Mouse (Mus musculus) spleen, postnatal 4 days (tissue): ENCODE results near the gene Stpg1.

ENCODE experiments used
- DNase-seq, 2 experiments: peaks; one replicate each; pipeline ENCODE4 v3.0.0; 2022; ENCODE audit warnings: low spot score in 2 of 2

Gene Stpg1

DNA sequence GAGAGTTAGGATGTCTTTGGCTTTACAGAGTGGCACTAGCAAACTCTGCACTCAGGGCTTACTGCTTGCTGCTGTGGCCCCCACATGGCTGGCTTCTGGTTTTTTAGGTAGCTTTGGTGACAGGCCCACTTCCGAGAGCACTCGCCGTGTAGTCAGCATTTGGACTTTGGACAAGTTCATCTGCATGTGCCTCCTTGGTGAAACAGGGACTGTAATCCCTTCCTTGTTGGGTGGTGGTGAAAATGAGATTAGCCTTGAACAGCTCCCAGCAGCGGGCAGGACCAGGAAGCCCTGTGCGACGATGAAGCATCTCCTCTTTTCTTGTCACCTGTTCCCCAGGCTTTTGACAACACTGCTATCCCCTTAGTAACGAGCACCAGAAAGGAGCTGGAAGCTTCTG is 19.3 kb downstream of the Stpg1 start:
- DNase-seq: no peak

DNA sequence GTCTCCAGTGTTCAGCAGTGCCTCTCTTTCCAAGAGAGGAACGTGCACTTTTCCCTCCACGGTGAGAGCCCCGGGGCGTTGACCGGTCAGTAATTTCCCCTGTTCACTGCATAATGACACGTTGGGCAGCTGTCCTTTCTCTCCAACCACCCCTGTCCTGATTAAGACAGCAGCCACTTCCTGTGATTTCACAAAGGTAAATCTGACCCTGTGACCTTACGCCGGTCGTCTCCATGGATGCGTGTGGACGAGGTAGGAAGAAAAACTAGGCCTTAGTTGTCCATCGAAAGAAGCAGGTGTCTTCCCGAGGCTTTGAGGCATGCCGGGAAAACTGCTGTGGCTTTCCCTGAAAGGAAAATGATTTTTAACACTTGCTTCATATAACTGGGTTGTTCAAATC is 20.3 kb downstream of the Stpg1 start:
- DNase-seq: no peak

DNA sequence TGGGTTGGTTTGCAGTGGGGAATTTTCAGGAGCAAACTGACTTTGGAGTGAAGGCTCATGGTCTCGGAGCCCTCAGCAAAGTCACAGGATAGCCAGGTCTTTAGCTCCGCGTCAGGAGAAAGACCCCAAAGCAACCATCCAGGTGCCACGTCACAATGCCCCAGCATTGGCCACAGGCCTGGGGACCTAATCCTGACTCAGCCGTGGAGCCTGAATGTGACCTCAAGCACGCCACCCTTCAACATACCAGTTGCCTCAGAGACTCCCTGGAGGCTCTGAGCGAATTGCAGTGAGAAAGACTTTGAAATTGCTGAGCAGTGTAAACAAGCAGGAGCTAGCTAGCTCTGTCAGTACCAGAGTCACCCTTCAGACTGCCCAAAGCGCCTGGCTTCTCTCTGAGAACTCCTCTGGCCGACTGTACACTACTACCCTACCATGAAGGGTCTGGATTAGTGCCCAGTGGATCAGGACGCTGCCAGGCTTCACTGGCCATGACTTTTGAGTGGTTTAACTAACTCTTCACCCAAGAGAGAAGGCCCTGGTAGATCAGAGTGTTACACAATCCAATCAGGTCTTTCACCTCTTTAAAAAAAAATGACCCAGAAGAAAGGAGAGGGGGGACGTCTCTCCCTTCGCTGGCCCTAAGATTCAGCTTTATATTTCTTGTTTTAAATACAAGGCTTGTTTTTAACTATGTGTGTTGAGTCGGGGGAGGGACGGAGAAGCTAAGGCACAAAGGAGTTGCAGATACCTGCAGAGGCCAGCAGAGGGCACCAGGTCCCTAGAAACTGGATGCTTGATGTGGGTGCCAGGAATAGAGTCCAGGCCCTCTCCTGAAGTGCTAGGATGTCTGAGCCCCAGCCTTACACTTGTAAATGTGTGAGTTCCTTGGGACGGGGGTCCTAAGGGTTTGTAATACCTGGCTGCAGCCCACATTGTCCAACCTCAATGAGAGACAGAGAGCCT is 22.0 kb downstream of the Stpg1 start:
- peak; percentile 49 to 83 for DNase-seq

DNA sequence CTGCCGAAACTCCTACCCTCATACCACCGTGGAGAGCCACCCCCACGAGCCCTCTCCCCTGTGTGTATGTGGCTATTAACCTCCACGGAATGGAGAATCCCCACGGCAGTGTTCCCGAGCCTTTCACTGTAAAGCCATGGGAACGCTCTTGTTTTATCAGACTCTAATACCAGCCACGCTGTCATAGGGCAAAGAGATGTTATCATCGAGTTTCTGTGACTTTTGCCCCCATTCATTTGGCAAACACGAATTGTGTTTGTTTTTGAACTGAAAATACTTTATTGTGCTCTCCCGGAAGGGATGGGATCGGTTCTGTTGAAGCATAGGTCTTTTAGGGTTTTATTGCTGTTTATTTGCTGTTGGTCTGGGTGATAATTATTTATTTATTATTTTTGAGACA is 23.5 kb downstream of the Stpg1 start:
- no peak for DNase-seq

DNA sequence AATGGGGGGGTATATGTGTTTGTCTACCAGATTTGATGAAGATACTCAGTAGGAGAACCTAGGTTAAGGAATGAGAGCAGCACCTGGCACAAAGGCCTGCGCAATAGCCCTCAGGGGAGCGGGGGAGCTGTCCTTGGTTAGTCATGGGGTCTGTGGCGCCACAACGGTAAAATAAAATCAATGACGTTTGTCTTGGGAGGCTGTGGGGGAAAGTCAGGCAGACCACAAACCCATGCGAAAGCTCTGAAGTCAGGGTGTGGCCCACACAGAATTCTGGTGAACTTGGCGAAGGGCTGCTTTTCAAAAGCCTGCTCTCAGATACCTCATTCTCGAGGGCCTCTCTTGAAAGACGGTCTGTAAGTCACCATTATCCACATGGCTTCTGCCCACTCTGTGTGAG is 25.8 kb downstream of the Stpg1 start:
- no peak for DNase-seq

DNA sequence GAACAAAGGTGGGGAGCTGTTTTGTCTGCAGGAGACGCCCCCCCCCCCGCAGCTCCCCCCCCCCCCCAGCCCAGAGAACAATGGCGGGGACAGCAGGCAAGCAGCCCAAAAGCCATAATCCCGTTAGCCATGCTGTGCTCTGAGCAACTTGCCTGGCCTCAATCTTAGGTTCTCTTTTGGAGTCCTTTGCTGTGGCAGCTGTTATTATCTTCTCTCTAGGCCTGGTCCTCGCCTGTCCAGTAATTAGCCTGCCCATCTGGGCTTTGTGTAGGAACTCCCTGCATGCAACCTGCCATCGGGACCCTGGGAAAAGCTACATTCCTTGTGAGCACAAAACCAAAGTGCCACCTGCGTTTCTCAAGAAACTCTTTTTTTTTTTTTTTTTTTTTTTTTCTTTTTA is 29.3 kb downstream of the Stpg1 start:
- DNase-seq: no peak

DNA sequence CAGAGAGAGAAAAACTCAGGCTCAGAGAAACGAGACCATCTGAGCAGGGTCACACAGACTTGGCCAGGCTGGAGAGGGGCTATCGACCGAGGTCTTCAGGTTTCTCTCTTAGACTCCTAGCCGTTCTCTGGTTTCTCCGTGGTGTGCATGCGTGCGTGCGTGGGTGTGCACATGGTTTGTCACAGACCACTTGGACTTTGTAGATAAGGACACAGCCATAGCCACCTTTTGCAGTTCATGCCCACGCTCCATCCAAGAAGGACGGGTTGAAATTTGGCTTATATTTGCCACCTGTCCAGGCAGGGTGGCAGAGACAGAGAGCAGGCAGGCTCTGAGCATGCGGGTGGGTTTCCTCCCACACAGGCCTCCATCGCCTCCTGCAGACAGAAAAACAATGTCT is 30.5 kb downstream of the Stpg1 start:
- no peak for DNase-seq

DNA sequence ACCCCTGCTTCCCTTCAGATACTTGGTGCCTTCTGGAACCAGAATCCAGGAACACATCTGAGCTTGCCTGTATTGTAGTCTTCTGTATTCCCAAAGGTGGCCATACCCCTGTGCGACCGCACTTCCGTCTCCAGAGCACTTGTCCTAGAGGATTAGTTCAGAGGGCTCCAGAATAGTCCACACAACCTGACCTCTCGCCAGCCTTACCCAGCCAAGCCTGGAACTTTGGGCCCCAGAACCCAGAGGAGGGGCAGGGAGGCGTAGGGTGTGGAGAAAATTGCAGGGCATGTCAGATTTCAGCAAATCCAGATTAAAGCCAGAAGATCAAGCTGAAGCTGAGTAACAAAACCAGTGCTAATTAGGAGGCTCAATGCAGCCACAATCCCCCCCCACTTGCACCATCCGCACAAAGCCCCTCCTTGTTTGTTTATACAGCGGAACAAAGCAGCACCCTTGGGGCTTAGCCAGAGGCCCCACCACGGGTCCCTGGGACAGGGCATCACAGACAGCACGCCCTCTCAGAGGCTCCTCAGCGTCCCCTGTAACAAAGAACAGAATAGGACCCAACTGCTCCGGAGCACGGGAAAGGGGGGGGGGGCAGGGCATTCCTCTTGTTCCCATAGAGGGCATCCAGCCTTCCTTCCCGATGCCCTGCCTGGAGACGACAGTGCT is 31.6 kb downstream of the Stpg1 start:
- DNase-seq: no peak

DNA sequence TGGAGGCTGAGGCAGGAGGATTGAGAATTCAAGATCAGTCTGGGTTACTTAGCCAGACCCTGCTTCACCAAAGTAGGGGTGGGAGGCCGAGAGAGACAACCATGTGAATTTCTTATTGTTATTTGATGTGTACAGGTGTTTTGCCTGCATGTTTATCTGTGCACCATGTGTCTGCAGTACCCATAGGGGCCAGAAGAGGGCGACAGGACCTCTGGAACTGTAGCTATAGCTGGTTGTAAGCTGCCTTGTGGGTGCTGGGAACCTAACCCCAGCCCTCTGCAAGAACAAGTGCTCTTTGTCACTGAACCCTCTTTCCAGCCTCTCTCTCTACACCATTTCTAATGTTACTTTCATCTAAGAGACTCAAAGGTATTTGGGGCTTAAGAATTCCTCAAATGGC is 35.7 kb downstream of the Stpg1 start:
- no peak for DNase-seq

DNA sequence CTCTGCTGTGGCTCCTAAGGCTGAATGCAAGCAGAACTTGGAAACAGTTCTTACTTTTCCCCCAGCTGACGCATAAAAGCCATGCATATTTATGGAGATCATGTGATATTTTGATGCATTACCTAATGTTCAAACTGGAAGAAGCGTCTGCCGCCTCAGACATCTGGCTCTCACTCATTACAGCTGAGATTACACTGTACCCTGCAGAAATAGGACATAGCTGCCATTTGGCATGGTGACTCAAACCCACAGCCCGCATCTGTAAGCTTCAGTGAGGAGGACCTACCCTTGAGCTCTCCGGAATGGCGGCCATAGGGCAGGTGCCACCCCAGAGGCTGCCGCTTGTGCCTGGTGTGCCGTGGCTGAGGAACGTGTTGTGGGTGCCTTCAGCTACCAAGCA is 36.6 kb downstream of the Stpg1 start:
- DNase-seq: no peak

DNA sequence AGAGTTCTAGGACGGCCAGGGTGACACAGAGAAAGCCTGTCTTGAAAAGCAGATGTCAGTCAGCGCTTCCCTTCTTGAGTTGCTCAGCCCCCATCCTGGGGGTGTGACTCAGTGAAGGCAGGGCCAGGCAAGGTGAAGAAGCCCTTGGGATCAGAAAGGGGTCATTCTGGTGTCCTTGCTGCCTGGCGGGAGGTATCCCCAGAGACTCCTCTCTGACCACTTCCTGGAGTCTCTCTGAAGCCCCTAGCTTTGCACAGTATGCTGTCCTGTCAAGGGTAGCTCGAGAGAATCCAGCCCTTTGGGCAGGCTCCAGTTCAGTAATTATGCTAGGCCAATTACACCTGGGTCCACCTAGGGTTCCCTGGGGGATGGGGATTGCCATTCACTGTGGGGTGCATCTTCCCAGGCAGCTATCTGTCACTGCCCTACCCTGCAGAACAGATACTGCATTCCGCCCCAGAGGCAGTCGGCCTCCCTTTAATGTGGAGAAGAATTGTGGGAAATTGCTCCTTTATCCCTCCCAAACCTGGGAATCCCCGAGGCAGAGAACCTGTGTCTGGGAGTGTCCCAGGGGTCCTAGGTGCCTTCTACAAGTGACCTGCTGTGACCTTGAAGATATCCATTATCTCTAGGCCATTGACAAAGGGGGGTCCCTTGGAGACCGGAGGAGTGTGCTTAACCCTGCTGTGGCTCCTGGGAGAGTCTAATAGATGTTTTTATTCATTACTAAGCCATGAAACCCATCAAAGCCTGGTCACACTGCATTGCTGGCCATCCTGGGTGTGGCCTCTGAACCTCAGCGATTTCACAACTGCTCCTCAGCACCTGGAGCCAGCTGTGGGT is 37.4 kb downstream of the Stpg1 start:
- DNase-seq: no peak

DNA sequence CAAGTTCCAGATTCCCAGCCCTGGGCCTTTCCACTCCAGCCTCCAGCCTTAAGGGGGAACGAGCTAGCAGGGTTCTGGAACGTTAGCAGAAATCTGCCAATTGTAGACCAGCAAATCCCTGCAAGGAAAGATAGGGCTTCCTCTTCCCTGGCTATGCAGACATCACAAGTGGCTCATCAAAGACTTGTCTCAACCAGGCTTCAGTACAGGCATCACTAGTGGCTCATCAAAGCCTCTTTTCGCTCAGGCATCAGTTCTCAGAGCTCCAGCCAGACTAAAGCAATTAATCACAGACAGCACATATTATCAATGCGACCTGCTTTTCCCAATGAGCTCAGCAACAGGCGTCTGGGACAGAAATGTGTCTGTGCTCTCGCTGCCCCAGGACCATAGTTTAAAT is 38.4 kb downstream of the Stpg1 start:
- DNase-seq: no peak

DNA sequence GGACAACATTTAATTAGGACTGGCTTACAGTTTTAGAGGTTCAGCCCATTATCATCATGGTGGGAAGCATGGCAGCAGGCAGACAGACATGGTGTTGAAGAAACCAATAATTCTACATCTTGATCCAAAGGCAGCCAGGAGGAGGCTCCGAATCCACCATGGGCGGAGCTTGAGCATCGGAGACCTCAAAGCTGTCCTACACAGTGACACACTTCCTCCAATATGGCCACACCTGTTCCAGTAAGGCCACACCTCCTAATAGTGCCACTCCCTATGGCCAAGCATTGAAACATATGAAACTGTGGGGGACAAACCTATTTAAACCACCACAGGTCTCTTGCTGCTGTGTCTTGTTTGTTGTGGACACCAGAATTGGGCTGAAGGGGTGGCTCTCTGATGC is 40.4 kb downstream of the Stpg1 start:
- DNase-seq: no peak

DNA sequence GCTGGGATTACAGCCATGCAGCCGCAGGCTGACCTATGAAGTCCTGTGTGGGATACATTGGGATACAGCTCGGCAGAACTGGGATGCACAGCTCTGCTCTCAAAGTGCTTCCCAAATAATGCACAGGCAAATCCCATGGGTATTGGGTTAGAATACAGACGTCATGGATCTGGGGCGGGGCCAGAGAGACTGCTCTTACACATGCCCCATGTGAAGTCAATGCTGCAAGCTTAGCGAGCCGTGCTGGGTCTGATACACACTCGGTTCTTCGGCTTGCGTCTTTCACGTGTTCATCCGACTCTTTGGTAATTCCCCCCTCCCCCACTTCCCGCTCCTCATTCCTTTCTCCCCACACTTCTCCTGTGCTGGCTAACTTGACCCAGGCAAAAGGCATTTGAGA is 44.5 kb downstream of the Stpg1 start:
- DNase-seq: no peak

DNA sequence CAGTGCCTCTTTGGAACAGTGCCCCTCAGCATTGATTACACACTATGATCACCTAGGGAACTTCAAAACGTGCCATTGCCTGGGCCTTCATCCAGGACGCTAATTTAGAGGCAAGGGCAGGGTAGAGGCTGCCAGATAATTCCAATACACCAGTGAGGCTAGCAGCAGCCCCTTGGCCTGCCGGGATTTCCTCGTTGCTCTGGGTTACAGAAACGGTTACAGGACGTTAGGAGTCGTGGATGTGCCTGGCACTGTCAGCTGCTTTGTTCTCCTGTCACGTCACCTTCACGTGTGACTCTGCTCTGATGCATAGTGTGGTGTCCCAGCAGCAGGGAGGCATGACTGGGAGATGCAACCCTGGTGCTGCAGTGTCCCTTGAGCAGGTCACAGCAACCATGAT is 45.5 kb downstream of the Stpg1 start:
- no peak for DNase-seq

DNA sequence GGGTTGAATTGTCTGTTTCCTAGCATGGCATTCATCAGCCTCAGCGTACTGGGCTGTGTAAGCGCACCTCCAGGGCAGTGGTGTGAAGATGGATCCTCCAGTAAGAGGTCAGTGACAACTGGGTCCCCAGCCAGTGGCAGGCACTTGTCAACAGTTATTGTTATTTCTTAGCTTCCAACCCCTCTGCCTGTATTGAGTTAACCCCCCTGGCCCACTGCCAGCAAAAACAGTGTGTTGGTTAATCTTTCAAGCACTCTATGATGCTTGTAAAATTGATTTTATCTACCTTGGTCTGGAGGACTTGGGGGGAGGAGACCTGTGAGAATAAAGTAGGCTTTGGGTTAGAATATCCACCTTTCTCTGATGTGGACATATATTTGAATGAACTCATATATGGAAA is 49.7 kb downstream of the Stpg1 start:
- DNase-seq: no peak

DNA sequence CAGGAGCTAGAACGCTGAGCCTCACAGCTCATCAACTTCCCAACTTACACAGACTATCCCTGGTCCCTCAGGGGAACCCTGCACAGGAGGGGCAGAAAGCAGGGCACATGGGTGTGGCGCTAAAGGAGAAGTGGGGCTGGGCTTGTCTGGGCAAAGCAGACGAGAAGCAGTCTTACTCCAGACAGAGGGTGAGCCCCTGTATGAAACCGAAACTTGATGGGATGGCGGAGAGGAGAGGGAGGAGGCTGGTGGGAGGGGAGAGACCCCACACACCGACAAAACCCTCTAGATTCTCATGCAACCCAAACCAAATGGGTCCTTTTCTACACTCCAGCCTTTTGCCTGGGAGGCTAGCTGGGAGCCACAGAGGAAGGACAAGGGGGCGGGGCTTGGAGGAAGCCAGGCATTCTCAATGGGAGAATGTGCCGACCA is 50.5 kb downstream of the Stpg1 start:
- peak in 1 of 2 experiments; percentile 23 for DNase-seq

DNA sequence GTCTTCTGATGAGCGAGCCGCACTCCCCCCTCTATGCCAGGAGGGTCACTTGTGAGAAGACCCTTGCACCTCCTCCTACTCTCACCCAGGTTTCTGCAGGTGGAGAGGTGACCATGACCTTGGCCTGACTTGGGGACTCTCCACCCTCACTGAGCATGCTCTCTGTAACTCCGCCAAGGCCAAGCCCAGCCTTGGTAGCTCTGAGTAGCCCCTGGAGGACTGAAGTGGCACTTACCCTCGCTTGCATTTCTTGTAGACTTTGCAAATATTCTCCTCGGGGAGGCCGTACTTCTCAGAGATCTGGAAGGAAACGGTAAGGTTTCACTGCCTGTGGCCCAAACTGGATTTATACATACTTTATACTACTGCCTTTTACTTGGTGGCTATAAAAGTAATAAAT is 51.4 kb downstream of the Stpg1 start:
- no peak for DNase-seq

DNA sequence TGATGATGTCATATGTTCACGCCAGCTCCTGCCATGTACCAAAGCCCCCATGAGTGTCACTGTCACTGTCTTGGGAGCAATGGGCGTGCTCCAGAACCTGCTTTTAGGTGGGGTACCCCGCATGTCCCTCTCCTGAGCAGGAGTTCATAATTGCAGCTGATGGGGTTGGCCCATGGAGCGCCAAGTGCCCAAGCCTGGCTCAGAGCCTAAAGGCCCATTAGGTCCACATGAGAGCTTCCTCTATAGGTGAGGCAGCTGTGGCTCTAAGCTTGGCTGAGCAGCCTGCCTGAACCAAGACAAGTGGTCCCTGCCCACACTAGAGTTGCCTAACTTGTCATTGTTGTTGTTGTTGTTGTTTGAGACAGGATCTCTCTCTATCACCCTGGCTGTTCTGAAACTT is 52.2 kb downstream of the Stpg1 start:
- no peak for DNase-seq

DNA sequence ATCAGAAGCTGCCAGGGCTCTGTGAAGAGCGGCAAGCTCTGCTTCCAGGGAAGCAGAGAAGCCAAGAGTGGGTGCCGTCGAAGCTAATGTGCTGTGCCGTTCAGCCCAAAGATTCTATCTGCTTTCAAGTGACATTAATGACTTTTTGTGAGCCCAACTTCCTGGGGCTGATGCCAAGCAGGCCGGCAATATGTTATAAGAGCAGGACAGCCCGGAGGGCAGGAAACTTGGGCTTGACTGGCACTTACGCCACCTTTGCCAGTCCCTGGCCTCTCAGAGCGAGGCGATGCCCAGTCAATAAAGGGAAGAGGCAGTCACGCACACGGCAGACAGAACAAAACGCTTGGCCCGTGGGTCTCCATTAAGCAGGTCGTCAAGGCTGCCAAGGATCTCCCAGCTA is 53.0 kb downstream of the Stpg1 start:
- DNase-seq: no peak

DNA sequence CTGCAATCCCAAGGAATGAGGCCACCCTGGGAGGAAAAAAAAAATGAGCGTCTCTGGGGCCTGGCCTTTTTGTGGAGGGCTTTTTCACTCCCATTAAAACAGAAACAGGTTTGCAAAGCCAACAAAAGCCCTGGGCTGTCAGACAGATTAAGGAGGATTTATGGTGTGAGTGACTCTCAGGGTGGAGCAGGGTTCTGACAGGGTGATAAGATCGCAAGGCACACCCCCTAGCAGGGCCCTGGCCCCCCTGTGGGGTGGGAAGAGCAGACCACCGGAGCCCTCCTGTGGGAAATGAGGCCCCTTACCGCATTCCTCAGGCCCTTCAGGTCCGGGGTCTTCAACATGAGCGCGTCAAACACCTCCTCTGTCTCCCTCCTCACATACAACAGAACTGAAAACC is 53.5 kb downstream of the Stpg1 start:
- no peak for DNase-seq

DNA sequence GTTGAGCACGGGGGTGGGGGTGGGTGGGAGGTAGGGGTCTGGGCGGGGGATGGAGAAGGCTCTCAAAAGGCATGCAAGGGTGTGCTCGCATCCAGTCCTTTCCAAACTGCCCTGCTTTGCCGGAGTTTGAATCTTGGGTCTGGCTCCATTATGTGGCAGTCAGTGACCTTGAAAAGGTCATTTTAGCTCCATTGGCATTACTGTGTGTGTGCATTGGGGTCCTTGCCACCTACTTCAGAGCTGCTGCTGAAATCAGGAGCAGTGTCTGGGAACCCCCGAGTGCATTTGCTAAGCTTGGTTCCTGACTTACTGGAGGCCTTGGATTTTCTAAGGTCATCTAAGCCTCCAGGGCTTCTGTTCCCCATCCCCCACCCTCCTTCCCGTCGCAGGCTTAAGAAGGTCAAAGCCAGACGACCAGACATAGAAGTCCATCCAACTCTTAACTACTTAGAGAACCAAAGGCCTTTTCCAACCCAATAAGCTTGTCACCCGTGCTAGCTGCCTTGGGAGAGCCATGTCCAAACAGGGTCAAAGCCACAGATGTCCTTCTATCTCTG is 54.0 kb downstream of the Stpg1 start:
- DNase-seq: no peak
